Mouse (Mus musculus): ENCODE measurements around the gene Zbtb17.

DNA sequence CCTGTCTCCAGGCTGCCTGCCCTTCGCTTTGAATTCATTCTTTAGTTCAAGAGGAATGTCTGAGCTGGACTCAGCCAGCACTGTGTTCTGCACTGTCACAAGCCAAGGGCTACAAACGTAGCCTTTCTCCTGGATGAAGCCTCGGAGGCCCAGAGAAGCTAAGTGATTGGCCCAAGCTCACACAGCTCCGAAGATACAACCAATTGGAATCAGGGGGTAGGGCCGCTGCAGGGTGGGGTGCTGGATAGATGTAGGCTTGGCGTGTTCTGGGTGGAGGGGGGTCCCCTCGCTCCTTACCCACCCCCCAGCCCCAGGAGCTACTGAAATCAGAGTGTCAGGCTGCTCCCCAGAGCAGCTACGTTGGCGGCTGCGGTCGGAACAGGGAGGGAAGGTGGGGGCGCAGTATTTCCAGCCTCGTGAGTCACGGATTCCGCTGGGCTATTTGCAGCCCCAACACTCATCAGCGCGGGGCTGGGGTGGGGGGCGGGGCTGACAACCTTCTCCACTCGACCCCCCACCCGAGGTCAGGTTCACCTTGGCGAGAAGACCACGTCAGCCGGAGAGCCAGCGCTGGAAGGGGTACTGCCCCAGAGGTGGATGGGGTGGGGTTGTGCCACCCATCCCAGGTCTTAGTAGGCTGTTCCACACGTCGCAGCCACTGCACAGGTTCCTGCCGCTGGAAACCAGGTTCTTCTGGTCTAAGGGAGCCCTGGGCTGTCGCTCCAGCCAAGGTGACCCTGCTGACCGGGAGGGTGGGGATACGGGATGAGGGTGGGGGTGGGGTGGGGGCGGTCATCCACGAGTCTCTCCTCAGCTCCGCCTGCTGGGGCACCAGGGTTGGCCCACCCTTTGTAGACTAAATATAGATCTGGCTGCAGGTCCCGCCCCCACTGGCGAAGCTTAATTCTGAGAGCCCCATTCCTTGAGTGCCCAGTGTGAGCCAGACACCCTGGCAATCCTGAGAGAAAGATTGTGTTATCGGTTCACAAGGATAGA lies 18.7 kb upstream of the Zbtb17 start:
- no peak for TF ChIP-seq ZC3H11A (IDR thresholded peaks at IDR 0.05; ENCODE audit: borderline replicate concordance, low read depth, low read length)
- TF ChIP-seq CHD2 (IDR thresholded peaks at IDR 0.05; ENCODE audit: low read depth, low read length): no peak
- no peak for TF ChIP-seq HCFC1 (IDR thresholded peaks at IDR 0.05; ENCODE audit: borderline replicate concordance, insufficient read depth, low read length)
